Mouse (Mus musculus) kidney, adult 9 months (tissue): ENCODE results near the gene Gm3055.
"Not testable (repeated sequence)": the region's sequence is repeated elsewhere in the genome, so short reads cannot be mapped to it uniquely, and the experiment has no call there.

Source experiments
- DNase-seq: peaks from one replicate; pipeline ENCODE4 v3.0.0; 2022

Gm3055 gene

DNA sequence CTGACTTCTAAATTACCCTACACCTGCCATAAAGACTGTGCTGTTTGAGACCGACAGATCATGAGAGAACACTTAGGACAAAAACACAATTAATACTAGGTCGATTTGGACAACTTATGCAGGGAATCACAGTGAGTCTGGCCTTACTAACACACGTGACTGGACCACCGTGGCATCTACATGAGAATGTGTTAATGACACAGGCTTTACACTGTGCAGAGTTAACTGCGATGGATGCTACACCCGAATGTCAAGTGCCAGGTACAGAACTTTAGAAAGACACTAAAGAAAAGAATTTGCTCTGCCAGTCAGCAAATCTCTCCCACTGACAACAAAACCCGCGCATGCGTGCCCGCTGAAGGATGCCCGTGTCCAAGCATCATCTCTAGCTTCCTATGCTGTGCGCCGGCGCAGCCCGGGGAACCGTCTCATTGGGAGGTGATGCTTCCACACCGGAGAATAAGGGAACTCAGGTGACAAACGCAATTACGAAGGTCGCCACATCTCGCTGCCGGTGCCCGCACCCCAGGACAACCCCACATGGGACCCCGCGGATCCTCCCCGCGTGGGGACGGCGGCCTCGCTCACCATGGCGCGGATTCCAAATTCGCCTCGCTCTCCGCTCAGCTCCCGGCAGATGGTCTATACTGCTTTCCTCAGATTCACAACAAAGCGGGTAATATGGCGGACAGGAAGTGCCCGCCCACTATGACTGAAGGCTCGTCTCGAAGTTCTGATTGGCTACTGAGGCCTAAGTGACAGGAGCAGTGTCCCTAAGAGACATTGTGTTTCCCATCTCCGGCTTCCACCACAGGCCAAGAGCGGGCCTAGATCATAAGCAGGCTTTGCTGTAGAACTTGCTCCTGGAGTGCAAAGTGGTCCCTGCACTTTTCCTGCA is at the start of gene Gm3055:
TSS of gene Gm3055 (minus strand) at position 656 of the 898 bp plus-strand sequence.
- not testable (repeated sequence) for DNase-seq

GRCm38 (mm10) chr10:81811899-81812298 is 40.9 kb upstream of the Gm3055 start, which contains the start of gene Gm4767:
Gene Gm4767, plus strand, starts transcription at chr10:81812186.
- peak; percentile 0 for DNase-seq

GRCm38 (mm10) chr10:81771404-81771777 is 430 bp upstream of the Gm3055 start:
- not testable (repeated sequence) for DNase-seq

DNA sequence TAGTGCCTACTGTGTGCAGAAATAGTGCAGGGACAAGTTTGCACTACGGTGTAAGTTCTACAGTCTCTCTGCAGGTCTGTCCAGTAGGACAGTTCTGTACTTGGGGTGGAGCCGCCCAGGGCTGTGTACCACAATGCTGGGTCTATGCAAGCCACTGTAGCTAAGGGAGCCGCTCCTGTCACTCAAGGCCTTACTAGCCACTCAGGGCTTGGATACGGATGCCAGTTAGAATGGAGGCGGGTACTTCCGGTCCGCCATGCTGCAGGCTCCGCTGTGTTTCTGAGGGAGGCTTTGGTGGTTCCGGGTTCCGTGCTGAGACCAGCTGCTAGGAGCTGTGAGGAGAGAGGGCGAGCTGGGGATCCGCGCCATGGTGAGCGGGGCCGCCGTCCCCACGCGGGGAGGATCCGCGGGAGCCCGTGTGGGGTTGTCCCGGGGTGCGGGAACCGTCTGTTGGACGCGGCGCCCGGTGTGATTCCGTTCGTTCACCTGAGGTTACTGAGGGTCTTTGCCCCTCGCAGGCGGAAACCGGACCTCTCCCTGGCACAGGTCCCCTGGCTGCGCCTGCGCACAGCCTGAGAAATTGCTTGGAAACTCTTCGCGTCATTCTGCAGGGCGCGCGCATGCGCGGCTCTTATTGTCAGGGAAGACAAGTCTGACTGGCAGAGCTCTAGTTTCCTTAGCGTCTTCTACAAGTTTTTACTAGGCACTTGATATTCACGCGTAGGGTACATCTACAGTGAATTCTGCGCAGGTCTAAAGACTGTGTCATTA is 66.2 kb downstream of the Gm3055 start, which contains the start of gene Zfp433:
TSS of gene Zfp433 (plus strand) at position 295 of the 771 bp plus-strand sequence.
- not testable (repeated sequence) for DNase-seq
